Mouse (Mus musculus): ENCODE data around the gene Slc37a1.

The Slc37a1 gene

DNA sequence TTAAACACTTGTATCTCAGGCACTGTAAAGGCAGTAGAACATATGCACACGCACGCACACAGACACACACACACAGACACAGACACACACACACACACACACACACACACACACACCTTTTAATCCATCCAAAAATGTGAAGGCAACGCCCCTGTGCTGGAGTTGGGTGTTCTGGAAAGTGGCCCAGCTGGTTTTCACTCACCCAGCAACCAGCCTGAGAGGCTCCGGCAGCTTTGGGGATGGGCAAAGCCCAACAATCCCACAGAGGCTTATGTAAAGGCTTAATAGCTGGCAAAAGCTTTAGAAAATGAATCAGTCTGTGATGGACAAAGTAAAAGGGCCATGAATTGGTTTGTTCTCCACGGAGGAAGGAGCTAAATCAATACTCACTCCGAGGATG, 113.7 kb downstream of the Slc37a1 start:
- no peak for DNase-seq (ENCODE audit: extremely low read depth, low read depth)
